Mouse (Mus musculus) lung, postnatal 14 days (tissue): ENCODE measurements around the gene Kif28.
"Not testable (repeated sequence)": the region's sequence is repeated elsewhere in the genome, so short reads cannot be mapped to it uniquely, and the experiment has no call there.

ENCODE experiments used
- DNase-seq: peaks from one replicate; pipeline ENCODE4 v3.0.0; 2021

Kif28 gene

DNA sequence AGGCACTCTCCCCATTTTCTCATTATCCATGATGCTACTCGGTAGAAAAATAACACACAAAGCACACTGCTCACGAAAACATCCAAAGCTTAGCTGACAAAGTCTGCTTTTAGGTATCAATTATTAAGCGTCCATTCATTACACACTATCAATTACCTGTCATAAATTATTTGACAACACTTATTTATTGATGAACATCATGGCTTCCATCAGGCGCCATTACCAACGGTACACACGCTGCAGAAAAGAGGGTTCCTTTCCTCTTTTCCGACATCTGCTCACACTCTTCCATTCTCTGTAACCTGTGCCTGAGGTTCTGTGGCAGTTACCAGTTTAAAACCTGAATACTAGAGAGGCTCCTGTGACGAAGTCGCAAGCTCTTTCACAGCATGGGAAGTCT lies at the start of gene Kif28:
Gene Kif28, minus strand, starts transcription at position 101 of the 400 bp plus-strand sequence.
- DNase-seq = no peak

DNA sequence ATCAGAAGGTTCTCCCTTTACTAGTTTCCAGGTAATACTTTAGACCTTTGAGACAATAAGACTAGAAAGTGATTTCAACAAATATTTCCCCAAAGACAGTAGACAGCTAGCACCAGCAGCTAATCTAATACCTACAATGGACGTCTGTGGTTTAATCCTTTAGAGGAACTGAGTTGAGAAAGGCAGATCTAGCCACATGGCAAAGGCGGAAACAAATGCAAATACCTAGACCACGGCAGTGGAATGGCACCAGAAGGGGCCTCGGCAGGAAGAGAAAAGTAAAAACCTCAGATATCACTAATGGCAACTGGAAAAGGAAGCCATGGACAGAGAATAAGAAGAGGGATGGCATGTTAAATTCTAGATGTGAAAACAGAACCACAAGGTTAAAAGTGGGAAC lies 42.2 kb upstream of the Kif28 start:
- no peak for DNase-seq

DNA sequence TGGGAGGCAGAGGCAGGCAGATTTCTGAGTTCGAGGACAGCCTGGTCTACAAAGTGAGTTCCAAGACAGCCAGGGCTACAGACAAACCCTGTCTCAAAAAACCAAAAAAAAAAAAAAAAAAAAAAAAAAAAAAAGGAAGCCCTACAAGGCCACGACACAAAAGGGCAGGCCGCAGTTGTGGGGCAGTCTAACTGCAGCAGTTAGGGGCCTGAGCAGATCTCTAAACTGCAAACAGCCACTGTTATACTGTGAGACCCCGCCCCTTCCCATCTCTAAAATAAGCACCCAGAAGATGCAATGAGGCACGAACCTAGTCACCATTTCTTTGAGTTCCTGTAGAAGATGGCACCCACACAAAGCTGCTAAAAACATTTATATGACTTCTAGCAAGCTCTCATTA lies 40.4 kb upstream of the Kif28 start:
- no peak for DNase-seq

DNA sequence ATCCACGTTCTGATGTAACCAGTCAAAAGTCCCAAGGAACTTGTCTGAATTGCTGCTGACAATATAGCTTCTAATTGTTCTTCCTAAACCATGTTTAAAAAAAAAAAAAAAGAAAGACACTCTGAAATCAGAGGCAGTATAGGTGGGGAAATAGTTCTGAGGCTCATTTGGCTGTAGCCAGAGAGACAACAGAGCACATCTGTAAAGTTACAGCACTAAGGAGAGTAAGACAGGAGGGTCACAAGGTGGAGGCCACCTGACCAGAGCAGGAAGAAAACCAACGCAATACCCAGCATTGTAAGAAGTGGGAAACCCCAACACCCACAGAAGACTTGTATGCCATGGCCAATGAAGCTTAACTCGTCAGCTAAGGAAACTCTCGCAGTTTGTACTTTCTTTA lies 39.0 kb upstream of the Kif28 start:
- no peak for DNase-seq

DNA sequence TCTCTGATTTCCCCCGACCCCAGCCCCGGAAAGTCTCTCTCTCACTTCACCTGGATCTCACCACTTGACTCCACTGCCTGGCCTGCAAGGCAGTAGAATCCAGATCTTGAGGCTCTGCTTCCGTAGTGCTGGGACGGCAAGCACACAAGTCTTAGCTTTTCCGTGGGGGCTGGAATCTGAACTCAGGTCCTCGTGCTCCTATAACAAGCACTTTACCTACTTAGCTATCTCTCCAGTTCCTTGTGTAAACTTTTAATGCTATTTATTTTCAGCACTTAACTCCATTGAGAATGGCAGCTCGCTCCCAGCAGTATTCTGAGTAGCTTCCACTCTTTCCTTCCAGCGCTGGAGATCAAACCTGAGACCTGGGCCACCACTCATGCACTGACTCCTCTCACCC lies 31.8 kb upstream of the Kif28 start:
- DNase-seq = peak; percentile 3

DNA sequence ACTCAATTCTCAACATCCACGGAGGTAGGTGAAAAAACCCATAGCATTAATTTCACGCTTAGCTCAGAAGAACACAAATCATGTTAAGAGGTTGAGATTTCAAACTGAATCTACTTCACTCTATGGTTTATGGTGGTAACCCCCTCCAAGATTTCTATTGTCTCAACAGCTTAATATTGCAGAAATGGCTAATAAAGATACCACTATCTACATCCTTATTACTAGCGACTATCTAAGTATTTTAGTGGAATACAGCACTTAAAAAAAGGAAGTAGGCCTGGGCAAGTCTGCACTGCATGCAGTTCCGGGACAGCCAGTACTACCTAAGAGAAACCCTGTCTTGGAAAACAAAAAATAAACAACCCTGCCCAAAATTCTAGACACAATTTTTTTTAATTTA lies 15.5 kb upstream of the Kif28 start:
- no peak for DNase-seq

DNA sequence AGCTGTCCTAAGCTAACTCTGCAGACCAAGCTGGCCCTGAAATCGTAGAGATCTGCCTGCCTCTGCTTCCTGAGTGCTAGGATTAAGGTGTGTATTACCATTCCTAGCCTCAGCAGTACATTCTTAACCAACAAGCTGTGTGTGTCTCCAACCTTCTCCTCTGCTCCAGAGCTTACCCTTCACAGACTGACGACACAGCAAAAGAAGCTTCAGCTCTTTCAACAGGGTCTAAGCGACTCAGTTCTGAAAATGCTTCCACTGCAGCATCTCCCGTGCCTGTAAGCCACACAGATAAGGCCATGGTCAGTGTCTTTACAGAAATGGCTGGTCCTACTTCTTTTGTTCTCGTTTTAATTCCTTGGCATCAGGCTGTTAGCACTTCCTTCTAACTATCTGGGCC lies 15.0 kb upstream of the Kif28 start:
- DNase-seq = no peak

DNA sequence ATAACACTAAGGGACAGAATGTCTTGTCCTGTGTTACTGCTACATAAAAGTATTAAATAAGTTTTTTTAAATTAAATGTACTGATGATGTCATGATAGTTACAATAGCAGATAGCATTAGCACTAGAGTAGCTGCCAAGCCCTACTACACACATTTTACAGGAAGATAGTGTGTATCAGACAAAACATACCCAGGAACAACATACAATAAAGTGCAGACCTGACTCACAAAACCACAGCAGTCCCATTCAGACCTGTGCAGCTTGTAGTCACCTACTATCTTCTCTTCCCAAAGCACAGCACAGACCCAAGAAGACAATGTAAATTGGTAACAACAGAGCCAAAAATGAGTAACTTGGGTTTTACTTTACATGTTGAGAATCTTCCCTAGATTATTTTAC lies 11.4 kb upstream of the Kif28 start:
- DNase-seq = no peak

DNA sequence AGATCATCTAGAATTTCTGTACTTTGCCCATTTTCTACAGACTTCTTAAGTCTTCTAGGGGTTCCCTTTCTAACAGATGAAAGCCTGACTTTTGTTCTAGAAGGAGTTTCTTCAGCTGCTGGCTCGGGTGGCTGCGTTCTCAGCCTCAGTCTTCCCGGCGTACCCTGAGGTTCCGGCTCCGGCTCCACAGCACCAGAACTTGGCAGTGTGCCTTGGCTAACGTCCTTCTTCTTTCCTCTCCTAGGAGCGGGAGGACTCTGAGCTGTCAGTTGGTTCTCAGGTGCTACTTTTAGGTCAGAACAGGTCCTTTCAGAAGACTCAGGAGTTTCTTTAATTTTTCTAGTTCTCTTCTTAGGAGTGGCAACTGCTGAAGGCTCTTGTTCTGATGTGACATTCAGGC lies 7.9 kb upstream of the Kif28 start:
- no peak for DNase-seq

DNA sequence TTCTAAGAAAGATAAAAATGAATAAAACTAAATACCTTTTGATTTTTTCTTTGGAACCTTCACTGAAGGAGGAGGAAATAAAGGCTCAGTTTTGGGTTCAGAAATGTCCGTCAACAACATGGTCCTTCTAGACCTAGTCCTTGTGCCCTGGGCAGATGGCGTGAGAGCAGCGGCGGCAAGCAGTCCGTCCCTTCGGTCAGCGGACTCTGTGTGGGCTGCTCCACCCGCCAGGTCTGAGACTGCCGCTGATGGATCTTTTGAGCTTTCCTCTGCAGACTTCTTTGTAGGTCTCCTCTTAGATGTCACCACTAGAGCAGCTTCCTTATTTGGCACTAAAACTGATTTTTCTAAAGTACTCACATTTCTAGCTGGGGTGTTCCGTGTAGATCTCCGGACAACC lies 7.2 kb upstream of the Kif28 start:
- DNase-seq = no peak

DNA sequence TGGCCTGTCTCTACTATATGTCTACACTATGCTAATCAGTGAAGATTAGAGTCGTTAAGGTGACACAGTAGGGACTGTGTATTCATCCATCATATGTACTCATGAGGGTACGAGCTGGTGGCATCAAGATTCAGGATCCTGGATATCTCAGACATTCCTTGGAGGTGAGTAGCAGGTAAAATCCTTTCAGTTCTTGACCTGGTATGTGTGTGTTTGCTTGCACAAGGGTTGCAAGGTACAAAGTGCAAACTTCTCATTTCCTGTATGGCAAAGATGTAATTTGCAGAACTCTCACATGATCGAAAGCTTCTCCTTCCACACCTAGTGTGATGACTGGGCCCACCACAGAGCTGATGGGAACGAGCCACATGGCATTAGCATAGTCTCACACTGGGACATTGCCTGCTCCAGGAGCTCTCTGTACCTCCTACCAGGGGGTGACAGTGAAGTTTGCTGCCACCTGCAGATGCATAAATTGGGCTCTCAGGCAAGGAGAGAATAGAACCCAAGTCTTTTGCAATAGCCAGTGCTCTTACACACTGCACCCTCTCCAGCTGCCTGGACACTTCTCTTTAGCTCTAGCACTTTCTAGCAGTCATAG lies 1.4 kb downstream of the Kif28 start:
- DNase-seq = no peak

DNA sequence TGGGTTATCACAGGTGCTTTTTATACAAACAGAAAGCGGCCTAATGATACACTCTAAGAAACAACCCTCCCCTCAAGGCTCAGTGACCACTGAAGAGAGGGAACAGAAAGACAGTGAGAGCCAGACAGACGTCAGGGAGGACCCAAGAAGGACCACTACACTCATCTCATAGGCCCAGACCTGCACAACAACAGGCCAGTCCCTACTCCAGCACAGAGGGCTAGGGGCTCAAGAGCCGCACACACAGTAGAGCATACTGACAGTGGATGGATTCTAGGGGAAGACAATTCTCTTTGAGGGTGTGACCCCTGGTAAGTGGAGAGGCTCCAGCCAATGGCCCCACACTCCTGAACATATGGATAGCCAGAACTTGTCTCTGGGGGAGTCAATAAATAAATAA lies 8.6 kb downstream of the Kif28 start:
- DNase-seq = no peak

DNA sequence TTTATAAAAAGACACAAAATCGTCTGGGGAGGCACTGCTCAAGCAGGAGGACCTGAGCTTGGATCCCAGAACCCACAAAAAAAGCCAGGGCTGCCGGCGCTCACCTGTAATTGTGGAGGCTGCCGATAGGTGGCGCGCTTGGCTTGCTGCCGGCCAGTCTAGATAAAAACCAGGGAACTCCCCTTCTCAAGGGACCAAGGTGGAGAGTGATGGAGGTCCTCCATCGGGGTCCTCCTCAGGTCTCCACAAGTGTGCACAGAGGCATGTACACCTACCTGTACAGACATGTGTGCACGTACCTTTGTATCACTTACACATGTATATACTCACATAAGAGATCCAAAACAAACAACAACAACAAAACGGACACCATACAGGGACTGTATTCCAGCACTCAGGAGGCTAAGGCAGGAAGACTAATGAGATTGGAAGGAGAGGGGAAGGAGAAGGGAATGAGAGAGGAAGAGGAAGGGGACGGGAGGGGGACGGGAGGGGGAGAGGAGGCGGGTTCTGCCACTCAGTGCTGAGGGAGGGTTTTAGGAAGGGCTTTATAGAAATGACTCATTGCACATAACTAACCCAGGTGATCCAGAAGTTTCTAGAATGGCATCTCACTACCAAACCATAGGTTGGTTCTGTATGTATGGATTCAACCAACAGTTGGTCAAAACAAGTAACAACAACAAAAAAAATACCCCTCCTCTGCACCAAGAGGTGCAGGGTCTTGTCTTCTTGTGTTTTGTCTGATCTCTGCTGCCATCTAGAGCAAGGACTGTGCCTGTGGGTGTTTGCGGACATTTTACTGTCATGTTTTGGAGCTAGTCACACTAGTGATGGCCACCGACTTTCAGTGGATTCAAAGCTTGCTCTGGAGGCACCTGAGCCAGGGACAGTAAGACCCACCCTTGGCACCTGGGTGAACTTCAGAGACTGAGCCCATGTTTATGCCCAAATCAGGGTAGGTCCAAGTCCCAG lies 10.3 kb downstream of the Kif28 start:
- peak; percentile 68 for DNase-seq

DNA sequence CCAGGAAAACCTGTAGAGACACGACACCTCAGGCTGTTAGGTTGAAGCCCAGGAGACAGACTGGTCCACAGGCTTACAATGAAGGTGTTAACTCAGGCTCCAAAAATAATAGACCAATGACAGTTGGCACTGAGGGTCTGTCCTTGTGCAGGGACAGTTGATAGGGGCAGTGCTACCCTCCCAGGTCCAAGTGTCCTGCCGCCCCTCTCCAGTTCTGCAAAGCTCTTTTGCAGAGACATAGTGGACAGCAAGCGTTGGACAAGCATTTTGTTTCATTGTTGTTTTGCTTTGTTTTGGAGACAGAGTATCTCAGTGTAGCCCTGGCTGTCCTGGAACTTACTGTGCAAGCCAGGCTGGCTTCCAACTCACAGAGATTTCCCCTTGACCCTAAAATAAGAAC lies 13.7 kb downstream of the Kif28 start:
- no peak for DNase-seq

DNA sequence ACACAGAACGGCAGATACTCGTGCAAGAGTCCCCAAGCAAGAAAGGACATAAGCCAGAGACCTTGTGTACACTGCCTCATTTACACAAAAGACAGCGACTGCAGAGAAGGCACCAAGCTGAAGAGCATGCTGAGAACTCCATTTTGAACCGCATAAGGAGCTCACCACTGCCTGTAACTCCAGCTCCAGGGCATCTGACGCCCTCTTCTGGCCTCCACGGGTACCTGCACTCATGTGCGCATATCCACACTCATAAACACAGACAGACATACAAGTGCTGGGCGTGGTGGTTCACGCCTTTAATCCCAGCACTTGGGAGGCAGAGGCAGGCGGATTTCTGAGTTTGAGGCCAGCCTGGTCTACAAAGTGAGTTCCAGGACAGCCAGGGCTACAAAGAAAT lies 16.4 kb downstream of the Kif28 start:
- no peak for DNase-seq

DNA sequence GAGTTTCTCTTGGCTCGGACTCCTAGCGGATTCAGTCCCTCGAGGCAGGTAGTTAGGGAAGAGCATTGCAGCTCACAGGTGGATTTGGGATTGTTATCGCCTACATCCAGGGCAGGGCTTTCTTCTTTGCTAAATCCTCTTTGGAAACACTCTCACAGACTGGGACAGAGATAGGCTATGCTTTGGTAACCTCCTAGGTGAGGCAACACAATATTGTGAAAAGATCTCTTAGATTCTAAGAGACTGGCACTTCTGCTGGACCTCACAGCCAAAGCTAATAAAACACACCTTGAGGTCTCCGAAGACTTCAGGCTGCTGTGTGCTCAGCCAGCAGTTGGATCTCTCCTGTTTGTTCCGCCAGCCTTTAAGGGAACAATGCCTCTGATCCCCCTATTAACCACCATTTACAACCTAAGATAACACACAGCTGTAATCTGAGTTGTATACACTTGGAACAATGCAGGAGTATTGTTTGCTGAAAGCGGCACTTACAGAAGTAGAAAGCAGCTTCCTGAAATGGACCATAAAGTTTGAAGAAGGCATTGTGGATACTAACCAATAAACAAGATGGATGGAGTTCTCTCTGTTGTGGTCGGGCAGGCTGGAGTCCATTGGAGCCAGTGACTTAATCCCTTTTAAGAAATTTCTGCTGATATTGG lies 22.1 kb downstream of the Kif28 start:
- DNase-seq = no peak

DNA sequence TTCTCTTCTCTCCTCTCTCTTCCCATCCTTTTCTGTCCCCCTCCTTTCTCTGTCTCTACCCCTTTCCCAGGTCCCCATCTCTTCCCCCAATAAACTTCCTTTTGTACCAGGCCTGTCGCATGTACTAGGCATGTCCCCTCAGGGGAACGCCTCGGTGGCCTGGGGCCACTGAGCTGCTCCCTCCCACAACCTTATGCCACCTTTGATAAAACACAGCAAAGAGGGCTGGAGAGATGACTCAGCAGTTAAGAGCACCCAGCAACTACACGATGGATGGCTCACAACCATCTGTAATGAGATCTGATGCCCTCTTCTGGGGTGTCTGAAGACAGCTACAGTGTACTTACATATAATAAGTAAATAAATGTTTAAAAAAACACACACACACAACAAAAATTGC lies 29.3 kb downstream of the Kif28 start:
- DNase-seq = no peak

DNA sequence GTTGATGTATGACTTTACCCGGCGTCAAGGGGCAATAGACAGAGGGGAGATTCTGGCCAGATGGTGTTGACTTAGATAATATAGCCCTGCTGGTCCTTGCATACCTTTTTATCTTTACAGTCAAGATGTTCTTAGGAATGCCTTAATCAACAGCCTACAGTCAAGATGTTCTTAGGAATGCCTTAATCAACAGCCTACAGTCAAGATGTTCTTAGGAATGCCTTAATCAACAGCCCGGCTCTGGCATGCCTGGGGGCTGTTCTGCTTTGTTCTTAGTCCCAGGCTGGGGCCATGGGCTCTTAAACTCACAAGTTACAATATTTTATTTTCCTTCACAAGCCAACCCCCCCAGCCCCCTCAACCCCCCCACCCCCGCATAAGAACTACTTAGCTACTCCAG lies 29.8 kb downstream of the Kif28 start:
- not testable (repeated sequence) for DNase-seq

DNA sequence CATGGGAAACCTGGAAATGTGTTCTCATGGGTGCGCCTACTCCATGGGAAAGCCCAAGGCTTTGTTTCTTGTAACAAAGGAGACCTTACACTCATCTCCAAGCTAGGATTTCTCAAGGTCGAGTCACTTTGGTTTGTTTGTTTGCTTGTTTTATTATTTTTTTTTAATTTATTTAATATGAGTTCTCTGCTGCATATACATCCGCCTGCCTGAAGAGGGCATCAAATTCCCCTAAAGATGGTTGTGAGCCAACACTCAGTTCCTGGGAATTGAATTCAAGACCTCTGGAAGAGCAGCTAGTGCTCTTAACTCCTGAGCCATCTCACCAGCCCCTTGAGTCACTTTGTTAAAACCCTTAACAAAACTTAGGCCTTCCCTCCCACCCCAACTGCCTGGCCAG lies 31.7 kb downstream of the Kif28 start:
- DNase-seq = no peak

DNA sequence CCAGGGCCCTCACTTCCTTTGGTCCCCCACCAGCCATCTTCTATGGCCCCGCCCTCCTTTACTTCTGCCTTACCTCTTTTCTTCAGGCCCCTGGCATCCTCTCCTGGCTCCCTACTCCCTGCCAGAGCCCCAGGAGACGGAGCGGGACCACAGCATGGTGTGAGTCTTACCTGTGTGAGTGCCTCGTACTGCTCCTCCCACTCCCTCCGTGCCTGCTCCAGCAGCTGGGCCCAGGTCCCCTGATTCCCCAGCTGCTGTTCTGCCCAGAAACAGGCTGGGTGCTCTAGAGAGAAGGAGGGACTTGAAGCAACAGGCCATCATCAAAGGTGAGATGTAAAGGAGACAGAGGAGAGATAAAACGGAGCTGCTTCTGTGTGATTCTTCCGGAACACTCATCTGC lies 32.4 kb downstream of the Kif28 start:
- DNase-seq = no peak

DNA sequence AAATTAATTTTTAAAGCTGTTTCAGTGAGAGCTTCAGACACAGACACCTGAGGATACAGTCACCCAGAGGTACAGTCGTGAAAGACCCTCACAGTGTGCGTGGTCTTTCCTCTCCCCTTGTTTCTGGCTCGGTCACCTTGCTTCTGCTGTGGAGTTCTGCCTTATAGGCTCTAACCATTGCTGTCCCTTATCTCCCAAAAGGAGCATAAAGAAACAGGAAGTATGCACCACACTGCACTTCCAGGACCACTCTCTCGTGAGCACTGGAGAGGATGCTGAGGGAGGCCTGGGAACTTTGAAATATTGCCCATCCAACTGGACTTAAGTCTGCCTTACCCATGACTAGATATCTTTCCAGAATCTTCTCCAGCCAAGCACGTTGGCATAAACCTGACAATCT lies 34.3 kb downstream of the Kif28 start:
- DNase-seq = no peak

DNA sequence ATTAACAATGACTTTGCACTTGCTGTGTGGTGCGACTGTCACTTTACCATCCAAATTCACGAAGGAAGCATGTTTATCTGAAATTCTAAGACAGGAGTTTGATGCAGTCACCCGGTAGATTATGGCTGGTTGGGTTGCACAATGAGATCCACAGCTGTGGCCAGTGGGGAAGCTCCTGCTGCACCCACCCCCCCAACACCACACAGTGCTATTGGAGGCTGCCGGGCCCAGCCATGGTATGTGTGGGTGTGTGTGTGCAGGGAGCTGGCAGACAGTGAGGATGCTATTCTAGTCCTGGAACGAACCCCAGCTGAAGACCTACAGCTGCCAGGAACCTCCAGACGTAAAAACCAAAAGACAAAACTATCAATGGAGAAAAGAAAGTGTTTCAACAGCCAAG lies 35.7 kb downstream of the Kif28 start:
- DNase-seq = peak; percentile 37

DNA sequence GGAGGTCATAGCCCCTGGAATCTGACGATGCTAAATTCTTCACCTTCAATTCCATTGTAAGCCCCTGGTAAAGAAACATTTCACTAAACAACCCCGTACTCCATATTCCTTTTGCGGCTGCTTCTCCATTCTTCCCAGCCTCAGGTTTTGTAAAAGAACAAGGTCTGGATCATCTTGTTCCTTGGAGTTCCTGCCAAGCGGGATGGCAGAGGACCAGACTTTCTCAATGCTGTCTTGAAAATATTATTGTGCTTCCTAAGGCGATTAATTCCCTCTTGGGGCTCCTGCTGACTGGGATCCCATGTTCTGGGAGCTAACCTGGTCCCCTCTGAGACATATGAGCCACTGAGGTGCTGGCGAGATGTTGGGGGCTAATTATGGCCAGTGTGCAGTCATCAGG lies 39.9 kb downstream of the Kif28 start:
- peak; percentile 48 for DNase-seq

DNA sequence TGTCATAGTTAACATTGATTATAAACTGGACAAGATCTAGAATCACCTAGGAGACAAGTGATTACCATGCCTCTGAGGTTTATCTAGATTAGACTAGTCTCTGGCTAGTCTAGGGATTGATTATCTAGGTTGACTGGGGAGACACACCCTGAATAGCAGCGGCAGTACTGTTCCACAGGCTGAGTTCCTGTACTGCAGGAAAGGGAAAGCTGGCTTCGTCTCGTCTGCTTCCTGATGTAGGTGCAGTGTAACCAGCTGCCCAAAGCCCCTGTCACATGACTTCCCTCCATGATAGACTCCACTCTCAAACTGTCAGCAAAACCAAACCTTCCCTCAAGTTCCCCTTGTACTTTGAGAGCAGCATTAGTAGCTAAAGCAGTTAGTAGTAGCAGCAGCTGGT lies 40.9 kb downstream of the Kif28 start:
- no peak for DNase-seq
